Comparison of ENCODE assay signal across 17 mouse cellular contexts in the genomic region with DNA sequence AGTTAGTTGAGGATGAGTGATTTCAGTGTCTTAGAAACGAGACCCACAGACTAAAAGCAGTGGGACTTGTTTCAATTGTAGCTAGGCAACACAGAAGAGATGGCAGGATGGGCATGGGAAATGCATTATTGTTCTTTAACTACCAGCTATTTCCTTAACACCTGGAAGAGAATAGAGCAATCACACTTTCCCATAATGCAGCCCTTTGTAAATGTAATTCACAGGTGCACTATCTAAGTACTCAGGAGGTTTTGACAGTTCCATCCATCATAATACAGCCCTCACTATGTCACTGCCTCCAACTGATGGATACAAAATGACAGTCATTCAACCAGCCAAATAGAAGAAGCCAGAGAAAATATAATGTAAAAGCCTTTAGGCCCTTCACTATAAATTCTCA.
"Had no signal": no experiment of that assay in that cellular context is flagged by ENCODE, and none has a peak within 500 bp of the region (broad histone marks: within the 10 kb centered on the region; RNA-seq: fewer than 3 reads in every experiment).

No protein-coding gene starts in this region.

- DNase-seq: kidney, postnatal 10 days; kidney, postnatal 36 days; layer of hippocampus, postnatal 36 days; liver, embryonic 13.5 days; lung, adult 2 months; lung, postnatal 14 days; lung, postnatal 4 days; right cerebral cortex, postnatal 4 days; thymus, adult 2 months; thymus, postnatal 14 days; thymus, postnatal 4 days had no signal

- H3K27me3 ChIP-seq: kidney, embryonic 15.5 days; liver, embryonic 13.5 days; midbrain, embryonic 12.5 days; neural tube, embryonic 12.5 days; neural tube, embryonic 15.5 days had no signal

- H3K27ac ChIP-seq: kidney, embryonic 15.5 days; left cerebral cortex, adult 2 months; liver, embryonic 13.5 days; midbrain, embryonic 12.5 days; neural tube, embryonic 12.5 days; neural tube, embryonic 15.5 days; stomach, postnatal 0 days had no signal

- H3K4me3 ChIP-seq: kidney, embryonic 15.5 days; left cerebral cortex, adult 2 months; liver, embryonic 13.5 days; midbrain, embryonic 12.5 days; neural tube, embryonic 12.5 days; neural tube, embryonic 15.5 days had no signal

- H3K36me3 ChIP-seq: kidney, embryonic 15.5 days; liver, embryonic 13.5 days; midbrain, embryonic 12.5 days; neural tube, embryonic 12.5 days; neural tube, embryonic 15.5 days had no signal

- H3K4me1 ChIP-seq: kidney, embryonic 15.5 days; liver, embryonic 13.5 days; midbrain, embryonic 12.5 days; neural tube, embryonic 12.5 days; neural tube, embryonic 15.5 days had no signal

- H3K9ac ChIP-seq: kidney, embryonic 15.5 days; liver, embryonic 13.5 days; midbrain, embryonic 12.5 days; neural tube, embryonic 12.5 days; neural tube, embryonic 15.5 days had no signal

- H3K9me3 ChIP-seq: kidney, embryonic 15.5 days; liver, embryonic 13.5 days; midbrain, embryonic 12.5 days; neural tube, embryonic 12.5 days; neural tube, embryonic 15.5 days had no signal

- H3K4me2 ChIP-seq: kidney, embryonic 15.5 days; liver, embryonic 13.5 days; midbrain, embryonic 12.5 days; neural tube, embryonic 12.5 days; neural tube, embryonic 15.5 days had no signal
